Mouse (Mus musculus) forebrain, postnatal 0 days (tissue): Measurements from ENCODE around the gene Mrpl33. TPM values are rescaled to one million over a fixed set of nuclear protein-coding genes. Genes with fewer than 3 reads are reported as not detected.

ENCODE experiments used
- ATAC-seq: fragments of 200-750 bp; cut with Nextera tagmentation; 2 replicates; pipeline ENCODE4 v1.8.0; 2017; ENCODE audit warnings: mild to moderate bottlenecking, moderate library complexity
- DNase-seq: peaks from one replicate; pipeline ENCODE4 v3.0.0-alpha.2; 2015
- H3K27ac ChIP-seq: fragments of 300-500 bp; sonication (generic); 2 replicates; pipeline ENCODE4 v1.5.1; 2014; ENCODE audit warnings: low read depth, mild to moderate bottlenecking, antibody characterized with exemption, low read length, moderate library complexity, mixed read lengths
- H3K27me3 ChIP-seq: fragments of 300-500 bp; sonication (generic); 2 replicates; pipeline ENCODE4 v1.6.1; 2014; ENCODE audit warnings: mild to moderate bottlenecking, low read length, mixed read lengths; ENCODE audit not compliant: insufficient read depth
- H3K36me3 ChIP-seq: fragments of 300-500 bp; sonication (generic); 2 replicates; pipeline ENCODE4 v1.6.1; 2014; ENCODE audit warnings: mild to moderate bottlenecking, moderate library complexity; ENCODE audit not compliant: insufficient read depth
- H3K4me1 ChIP-seq: fragments of 300-500 bp; sonication (generic); 2 replicates; pipeline ENCODE4 v1.6.1; 2014; ENCODE audit warnings: antibody characterized with exemption; ENCODE audit not compliant: insufficient read depth
- H3K4me2 ChIP-seq: fragments of 300-500 bp; sonication (generic); 2 replicates; pipeline ENCODE4 v1.6.1; 2014; ENCODE audit warnings: low read depth, mild to moderate bottlenecking, moderate library complexity
- H3K4me3 ChIP-seq: fragments of 300-500 bp; sonication (generic); 2 replicates; pipeline ENCODE4 v1.5.1; 2014; ENCODE audit warnings: low read depth, low read length, mixed read lengths
- H3K9ac ChIP-seq: fragments of 300-500 bp; sonication (generic); 2 replicates; pipeline ENCODE4 v1.6.1; 2014; ENCODE audit warnings: mild to moderate bottlenecking
- H3K9me3 ChIP-seq: fragments of 300-500 bp; sonication (generic); 2 replicates; pipeline ENCODE4 v1.6.1; 2016; ENCODE audit warnings: low read length
- CTCF ChIP-seq: sonication (generic); IDR thresholded peaks from 2 replicates; pipeline ENCODE4 v1.5.1; 2016; ENCODE audit warnings: antibody characterized with exemption, control low read depth, low read depth
- WGBS: fragments of 180-500 bp; shearing (Covaris S2); extraction: QIAGEN DNeasy Blood & Tissue Kit; methylation state at CpG from one replicate; pipeline ENCODE4 v1.1.7; 2014; 5-methylcytosine and 5-hydroxymethylcytosine counted together
- microRNA-seq, 2 experiments: library from miRNA; unstranded; fragments of <30 nt; microRNA quantifications; one replicate each; pipeline ENCODE4; 2016
- polyA plus RNA-seq: library from polyadenylated mRNA; unstranded; fragments of >200 nt; fragmentation: Nextera tagmentation; extraction: Ambion mirVana; gene quantifications from 2 replicates; pipeline ENCODE4 v1.2.1, GENCODE M21; 2015
- total RNA-seq: library from RNA; depleted of rRNA; stranded (reverse); fragments of >200 nt; gene quantifications from 2 replicates; pipeline ENCODE4 v1.2.3, GENCODE M21; 2014; rRNA removed

Mrpl33 gene
- total and polyA plus RNA-seq, 2 experiments from 2014 or later: 166 to 295 TPM

- TF ChIP-seq CTCF: no peak
- 86% methylated on average over 2 of the region's 2 CpGs for WGBS
- Histone ChIP-seq H3K36me3 (no peaks in the 10 kb centered on the region), H3K4me2 (no peak overlapping the region), H3K4me3 (no peak overlapping the region), H3K27me3 (no peaks in the 10 kb centered on the region), H3K9ac (no peak overlapping the region), H3K9me3 (no peaks in the 10 kb centered on the region), H3K4me1 (no peaks in the 10 kb centered on the region), H3K27ac (no peak overlapping the region)
- ATAC-seq (no peak), DNase-seq (no peak)
Observed at GRCm38 (mm10) chr5:31713280-31713711, 116.6 kb downstream of the Mrpl33 start.

- Histone ChIP-seq H3K4me3 (no peak overlapping the region), H3K9me3 (no peaks in the 10 kb centered on the region), H3K4me2 (no peak overlapping the region), H3K27me3 (no peaks in the 10 kb centered on the region), H3K9ac (no peak overlapping the region), H3K4me1 (no peaks in the 10 kb centered on the region), H3K36me3 (no peaks in the 10 kb centered on the region), H3K27ac (no peak overlapping the region)
- no peak for DNase-seq
- no peak for TF ChIP-seq CTCF
- 77% methylated on average over 5 of the region's 5 CpGs for WGBS
- no peak for ATAC-seq
Observed at GRCm38 (mm10) chr5:31713841-31714264, 117.1 kb downstream of the Mrpl33 start.

Small RNA genes lying within 50 kb of the gene (microRNA-seq; reads per million reads assigned to microRNA genes)
- 0 reads per million in 2 experiments for gene Mir3473e

Other genes with a start within 250 kb of the Mrpl33 start
- gene Zfp512, start 144.5 kb upstream of the Mrpl33 start, total RNA-seq: 85.0 and 101 TPM in 2 replicates
- 60.3 and 80.2 TPM in 2 replicates for gene Zfp512, start 144.5 kb upstream of the Mrpl33 start, polyA plus RNA-seq
- gene 4930548H24Rik, start 111.2 kb upstream of the Mrpl33 start, total RNA-seq: 0.31 and 1.6 TPM in 2 replicates
- gene 4930548H24Rik, start 111.2 kb upstream of the Mrpl33 start, polyA plus RNA-seq: not detected in 2 replicates
- 36.6 and 40.4 TPM in 2 replicates for gene Gpn1, start 102.2 kb upstream of the Mrpl33 start, total RNA-seq
- gene Gpn1, start 102.2 kb upstream of the Mrpl33 start, polyA plus RNA-seq: 65.9 and 68.4 TPM in 2 replicates
- 29.3 and 36.9 TPM in 2 replicates for gene Slc4a1ap, start 69.9 kb upstream of the Mrpl33 start, total RNA-seq
- gene Slc4a1ap, start 69.9 kb upstream of the Mrpl33 start, polyA plus RNA-seq: 16.6 and 25.6 TPM in 2 replicates
- gene Supt7l, start 69.1 kb upstream of the Mrpl33 start, total RNA-seq: 25.2 and 29.6 TPM in 2 replicates
- 10.6 and 19.7 TPM in 2 replicates for gene Supt7l, start 69.1 kb upstream of the Mrpl33 start, polyA plus RNA-seq
- gene Rbks, start 100.7 kb downstream of the Mrpl33 start, total RNA-seq: 0.90 and 2.2 TPM in 2 replicates
- 2.3 and 3.4 TPM in 2 replicates for gene Rbks, start 100.7 kb downstream of the Mrpl33 start, polyA plus RNA-seq
- 42.6 and 42.7 TPM in 2 replicates for gene Babam2, start 100.7 kb downstream of the Mrpl33 start, total RNA-seq
- gene Babam2, start 100.7 kb downstream of the Mrpl33 start, polyA plus RNA-seq: 58.4 and 61.5 TPM in 2 replicates